Mouse (Mus musculus) regulatory T cell (primary cell): Measurements from ENCODE around the gene Insr.
"Not testable (repeated sequence)": the region's sequence is repeated elsewhere in the genome, so short reads cannot be mapped to it uniquely, and the experiment has no call there.

Experiments
- in situ Hi-C: fragments of 300-600 bp; cut with MboI, MseI; formaldehyde crosslinking; loops from one replicate; pipeline ENCODE4 v1.15.1; 2025; ENCODE audit warnings: high pct_unique_total_duplicates

Insr gene

DNA sequence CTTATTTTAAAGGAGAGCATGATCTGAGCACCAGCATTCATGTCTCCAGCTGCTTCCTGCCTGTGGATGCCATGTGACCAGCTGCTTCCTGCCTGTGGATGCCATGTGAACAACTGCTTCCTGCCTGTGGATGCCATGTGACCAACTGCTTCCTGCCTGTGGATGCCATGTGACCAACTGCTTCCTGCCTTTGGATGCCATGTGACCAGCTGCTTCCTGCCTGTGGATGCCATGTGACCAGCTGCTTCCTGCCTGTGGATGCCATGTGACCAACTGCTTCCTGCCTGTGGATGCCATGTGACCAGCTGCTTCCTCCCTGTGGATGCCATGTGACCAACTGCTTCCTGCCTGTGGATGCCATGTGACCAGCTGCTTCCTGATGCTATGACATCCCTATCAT lies 85.1 kb downstream of the Insr start:
- in situ Hi-C loops = not testable (repeated sequence)

DNA sequence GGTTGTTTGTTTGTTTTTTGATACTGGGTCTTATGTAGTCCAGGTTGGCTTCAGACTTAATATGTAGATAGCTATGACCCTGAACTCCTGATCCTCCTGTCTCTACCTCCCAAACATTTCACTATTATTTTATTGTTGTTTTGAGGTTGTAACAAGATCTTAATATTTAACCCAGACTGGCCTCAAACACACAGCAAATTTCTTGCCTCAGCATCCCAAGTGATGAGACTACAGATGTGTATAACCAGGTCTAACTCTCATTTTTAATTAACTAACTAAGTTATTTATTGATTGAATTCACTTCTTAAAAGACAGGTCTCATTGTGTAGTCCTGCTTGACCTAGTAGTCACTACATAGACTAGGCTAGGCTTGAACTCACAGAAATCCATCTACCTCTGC lies 88.4 kb downstream of the Insr start:
- in situ Hi-C loops = no loop called here

DNA sequence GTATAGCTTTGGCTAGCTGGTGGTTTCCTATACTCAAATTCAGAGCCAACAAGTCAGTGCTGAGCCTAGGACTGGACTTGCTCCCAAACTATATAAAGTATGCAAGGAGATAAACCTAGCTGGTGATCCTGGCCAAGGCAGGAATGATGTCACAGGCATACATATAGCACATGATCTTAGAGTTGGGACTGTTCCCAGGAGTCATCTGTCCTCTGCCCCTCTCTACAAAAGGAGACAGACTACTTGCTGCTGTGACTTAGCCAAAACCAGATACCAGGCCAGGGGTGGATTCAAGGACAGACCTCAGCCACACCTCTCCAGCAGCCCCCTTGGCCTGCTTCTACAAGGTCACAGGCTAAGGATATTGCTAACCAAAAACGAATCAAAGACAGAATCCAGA lies 92.0 kb downstream of the Insr start:
- in situ Hi-C loops = no loop called here

DNA sequence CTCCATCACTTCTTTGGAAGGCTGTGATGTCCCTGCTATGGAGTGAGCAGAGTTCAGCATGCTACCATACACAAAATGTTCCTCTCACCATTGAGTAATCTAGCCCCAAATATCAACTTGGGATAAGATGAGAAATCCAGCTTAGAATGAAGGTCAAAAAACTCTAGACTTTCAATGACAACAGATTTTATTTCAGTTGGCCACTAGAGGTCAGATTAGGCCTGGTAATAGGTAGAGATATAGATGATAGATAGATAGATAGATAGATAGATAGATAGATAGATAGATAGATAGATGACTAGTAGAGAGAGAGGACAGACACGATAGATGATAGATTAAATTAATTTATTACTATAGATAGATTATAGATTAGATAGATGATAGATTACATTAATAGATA lies 99.5 kb downstream of the Insr start:
- in situ Hi-C loops = loop anchor here (5.0 kb wide), 1 partner anchor 37 kb away; no protein-coding TSS in a partner anchor

DNA sequence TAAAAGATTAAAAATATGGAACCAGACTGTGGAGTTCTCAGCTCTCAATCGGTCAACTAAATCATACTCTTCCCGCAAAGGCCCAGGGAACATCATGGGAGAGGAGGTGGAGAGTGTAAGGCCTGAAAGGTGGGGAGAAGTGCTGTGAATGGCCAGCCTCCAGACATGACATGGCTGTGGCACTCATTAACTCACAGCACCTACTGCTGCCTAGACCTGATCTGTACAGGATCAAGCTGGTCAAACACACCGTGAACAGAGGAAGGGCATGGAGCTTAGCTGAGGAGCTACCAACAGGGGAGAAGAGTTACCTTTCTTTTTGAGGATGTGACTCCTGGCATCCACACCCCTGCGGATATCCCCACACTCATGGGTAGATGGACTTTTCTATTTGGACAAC lies 102.0 kb downstream of the Insr start:
- in situ Hi-C loops = loop anchor here (5.0 kb wide), 1 partner anchor 40 kb away; no protein-coding TSS in a partner anchor

DNA sequence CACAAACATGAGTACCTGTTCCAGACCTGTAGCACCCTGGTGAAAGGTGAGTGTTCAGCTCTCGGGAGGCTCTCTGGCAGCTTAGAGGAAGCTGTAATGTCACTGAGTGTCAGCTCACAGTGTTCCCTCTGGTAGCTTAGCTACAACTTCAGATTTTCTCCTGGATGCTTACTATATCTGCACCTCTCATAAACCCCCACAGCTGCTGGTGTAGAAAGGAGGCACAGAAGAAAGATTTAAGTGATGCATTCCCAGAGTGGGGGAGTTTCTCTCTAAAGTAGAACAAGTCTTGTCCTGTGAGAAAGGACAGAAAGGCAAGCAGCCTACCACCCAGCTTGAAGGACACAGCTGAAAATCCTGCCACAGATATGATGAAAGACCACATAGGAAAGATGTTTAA lies 107.2 kb downstream of the Insr start:
- in situ Hi-C loops = no loop called here

DNA sequence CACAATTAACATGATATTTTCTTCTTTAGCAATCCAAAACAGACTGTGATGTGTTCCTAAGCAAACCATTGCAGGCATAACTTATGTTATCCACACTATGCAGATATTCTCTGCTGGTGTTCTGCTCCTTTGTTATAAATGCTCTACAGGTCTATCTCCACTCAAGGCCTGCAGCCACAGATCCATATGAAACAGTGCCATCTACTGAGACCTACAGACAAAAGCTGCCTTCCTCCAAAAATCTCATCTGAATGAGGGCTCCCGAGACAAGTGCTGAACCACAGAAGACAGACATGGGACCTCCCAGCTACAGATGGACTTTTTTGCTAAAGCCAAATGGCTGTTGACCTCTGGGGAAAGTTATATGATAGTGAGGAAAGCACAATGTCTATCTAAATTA lies 132.9 kb downstream of the Insr start:
- in situ Hi-C loops = no loop called here

DNA sequence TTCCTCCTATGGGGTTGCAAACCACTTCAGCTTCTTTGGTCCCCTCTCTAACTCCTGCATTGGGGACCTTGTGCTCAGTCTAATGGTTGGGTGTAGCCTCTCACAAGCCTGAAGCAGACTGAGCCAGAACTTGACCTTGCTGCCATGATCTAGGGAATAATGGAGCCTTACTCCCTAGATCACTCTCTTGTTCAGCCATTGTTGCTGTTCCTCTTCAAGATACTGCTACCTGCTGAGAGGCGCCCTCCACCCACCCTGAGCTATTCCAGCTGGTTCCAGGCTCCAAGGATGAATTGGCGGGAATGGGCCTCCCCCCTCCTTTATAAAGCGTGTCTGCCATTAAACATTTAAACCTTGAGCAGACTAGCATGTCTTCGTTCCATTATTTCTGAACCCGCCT lies 179.0 kb downstream of the Insr start:
- in situ Hi-C loops = not testable (repeated sequence)
